Mouse (Mus musculus): ENCODE measurements around the gene Rims4. TPM values are rescaled to one million over a fixed set of nuclear protein-coding genes. Genes with fewer than 3 reads are reported as not detected.

Rims4 gene
- polyA plus RNA-seq, 1 experiment from 2014 or later: 0.15 TPM

GRCm38 (mm10) chr2:163923113-163923512, 4.6 kb upstream of the Rims4 start:
- no peak for ATAC-seq (ENCODE audit: insufficient number of reproducible peaks, insufficient read depth, low FRiP score, low read depth)
- no peak overlapping the region for H3K4me2 ChIP-seq (ENCODE audit: low read length)
- H3K27ac ChIP-seq (replicated peaks in 1 of 2; ENCODE audit: control insufficient read depth in 1 of 2, insufficient read depth in 1 of 2, low read depth in 2 of 2, low read length in 2 of 2): no peak overlapping the region
- H3K27me3 ChIP-seq (ENCODE audit: control insufficient read depth, insufficient read depth, low read length): peaks cover 38% of the 10 kb centered on the region
- H3K36me3 ChIP-seq (ENCODE audit: control insufficient read depth, insufficient read depth, low read length): no peaks in the 10 kb centered on the region
- 53% methylated on average over 9 of the region's 9 CpGs for WGBS
- no peaks in the 10 kb centered on the region for H3K9me3 ChIP-seq (ENCODE audit: control insufficient read depth, low read length)
- 0 out of 4 replicates have a peak, but pooled peaks cover 0 to 5% of the 10 kb centered on the region in 2 experiments for H3K4me1 ChIP-seq (ENCODE audit: control insufficient read depth in 2 of 2, insufficient read depth in 2 of 2, low read length in 2 of 2)
- H3K9ac ChIP-seq (ENCODE audit: low read length): no peak overlapping the region
- H3K4me3 ChIP-seq (ENCODE audit: control insufficient read depth in 1 of 2, insufficient read depth in 1 of 2, low read depth in 1 of 2, low read length in 2 of 2): no peak overlapping the region

DNA sequence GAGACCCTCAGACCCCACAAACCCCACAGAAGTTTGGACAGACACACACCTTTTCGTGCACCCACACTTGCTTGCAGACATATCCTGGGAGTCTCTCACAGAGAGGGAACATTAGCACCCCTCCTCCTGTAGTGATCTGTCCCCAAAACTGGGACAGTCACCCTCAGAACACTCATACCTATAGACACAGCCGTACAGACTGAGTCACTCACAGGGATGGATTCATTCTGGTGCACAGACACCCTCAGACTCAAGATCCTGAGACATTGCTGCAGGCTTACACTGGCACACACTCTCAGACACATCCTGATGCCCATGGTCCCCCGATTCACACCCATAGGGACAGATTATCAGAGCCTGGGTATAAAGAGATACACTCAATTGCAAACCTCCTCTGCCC, 1.1 kb upstream of the Rims4 start:
- WGBS: 77% methylated on average over 3 of the region's 3 CpGs
- H3K4me1 ChIP-seq (ENCODE audit: control insufficient read depth in 2 of 2, insufficient read depth in 2 of 2, low read length in 2 of 2): peaks cover 2 to 6% of the 10 kb centered on the region in 2 experiments; a peak in 1 of 4 replicates
- H3K9me3 ChIP-seq (ENCODE audit: control insufficient read depth, low read length): no peaks in the 10 kb centered on the region
- ATAC-seq (ENCODE audit: insufficient number of reproducible peaks, insufficient read depth, low FRiP score, low read depth): no peak
- H3K4me2 ChIP-seq (ENCODE audit: low read length): no peak overlapping the region
- H3K27me3 ChIP-seq (ENCODE audit: control insufficient read depth, insufficient read depth, low read length): peaks cover 68% of the 10 kb centered on the region
- H3K27ac ChIP-seq (replicated peaks in 1 of 2; ENCODE audit: control insufficient read depth in 1 of 2, insufficient read depth in 1 of 2, low read depth in 2 of 2, low read length in 2 of 2): no peak overlapping the region
- H3K4me3 ChIP-seq (ENCODE audit: control insufficient read depth in 1 of 2, insufficient read depth in 1 of 2, low read depth in 1 of 2, low read length in 2 of 2): peak overlapping the region in 1 of 2 experiments; percentile 59; a peak in 1 of 4 replicates
- no peaks in the 10 kb centered on the region for H3K36me3 ChIP-seq (ENCODE audit: control insufficient read depth, insufficient read depth, low read length)
- no peak overlapping the region for H3K9ac ChIP-seq (ENCODE audit: low read length)

DNA sequence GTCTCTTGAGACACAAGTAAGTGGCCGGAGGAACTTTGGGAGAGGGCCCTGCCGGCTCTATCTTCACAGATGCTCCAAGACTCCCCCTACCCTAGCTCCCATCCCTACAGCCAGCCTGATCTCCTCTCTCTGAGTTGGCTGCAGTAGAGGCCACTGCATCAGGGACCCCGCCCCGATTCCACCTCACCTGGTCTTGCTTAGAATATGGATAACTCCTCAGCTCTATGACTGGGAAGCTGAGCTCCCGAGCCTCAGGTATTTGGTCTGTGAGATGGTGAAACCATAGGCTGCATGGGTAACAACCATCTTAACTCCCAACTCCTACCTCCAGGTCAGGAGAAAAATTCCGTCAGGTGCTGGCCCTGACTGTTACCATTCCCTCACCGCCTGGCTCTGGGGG, 1.8 kb downstream of the Rims4 start:
- Histone ChIP-seq H3K9ac (ENCODE audit: low read length) (no peak overlapping the region), H3K4me1 (ENCODE audit: control insufficient read depth in 2 of 2, insufficient read depth in 2 of 2, low read length in 2 of 2) (peaks cover 15 to 23% of the 10 kb centered on the region in 2 experiments), H3K9me3 (ENCODE audit: control insufficient read depth, low read length) (no peaks in the 10 kb centered on the region), H3K4me3 (ENCODE audit: control insufficient read depth in 1 of 2, insufficient read depth in 1 of 2, low read depth in 1 of 2, low read length in 2 of 2) (no peak overlapping the region), H3K36me3 (ENCODE audit: control insufficient read depth, insufficient read depth, low read length) (no peaks in the 10 kb centered on the region), H3K27ac (replicated peaks in 1 of 2; ENCODE audit: control insufficient read depth in 1 of 2, insufficient read depth in 1 of 2, low read depth in 2 of 2, low read length in 2 of 2) (no peak overlapping the region), H3K27me3 (ENCODE audit: control insufficient read depth, insufficient read depth, low read length) (peaks cover 79% of the 10 kb centered on the region), H3K4me2 (ENCODE audit: low read length) (no peak overlapping the region)
- 76% methylated on average over 7 of the region's 7 CpGs for WGBS
- no peak for ATAC-seq (ENCODE audit: insufficient number of reproducible peaks, insufficient read depth, low FRiP score, low read depth)

- no peaks in the 10 kb centered on the region for H3K9me3 ChIP-seq (ENCODE audit: control insufficient read depth, low read length)
- H3K4me2 ChIP-seq (ENCODE audit: low read length): no peak overlapping the region
- no peak overlapping the region for H3K9ac ChIP-seq (ENCODE audit: low read length)
- H3K4me3 ChIP-seq (ENCODE audit: control insufficient read depth in 1 of 2, insufficient read depth in 1 of 2, low read depth in 1 of 2, low read length in 2 of 2): no peak overlapping the region
- no peaks in the 10 kb centered on the region for H3K36me3 ChIP-seq (ENCODE audit: control insufficient read depth, insufficient read depth, low read length)
- H3K4me1 ChIP-seq (ENCODE audit: control insufficient read depth in 2 of 2, insufficient read depth in 2 of 2, low read length in 2 of 2): peaks cover 15 to 25% of the 10 kb centered on the region in 2 experiments
- ATAC-seq (ENCODE audit: insufficient number of reproducible peaks, insufficient read depth, low FRiP score, low read depth): no peak
- WGBS: 52% methylated on average over 9 of the region's 9 CpGs
- H3K27ac ChIP-seq (replicated peaks in 1 of 2; ENCODE audit: control insufficient read depth in 1 of 2, insufficient read depth in 1 of 2, low read depth in 2 of 2, low read length in 2 of 2): no peak overlapping the region
- peaks cover 67% of the 10 kb centered on the region for H3K27me3 ChIP-seq (ENCODE audit: control insufficient read depth, insufficient read depth, low read length)
Measured at GRCm38 (mm10) chr2:163915294-163915791, 3.1 kb downstream of the Rims4 start.

- no peak for ATAC-seq (ENCODE audit: insufficient number of reproducible peaks, insufficient read depth, low FRiP score, low read depth)
- peaks cover 61% of the 10 kb centered on the region for H3K27me3 ChIP-seq (ENCODE audit: control insufficient read depth, insufficient read depth, low read length)
- no peak overlapping the region for H3K4me3 ChIP-seq (ENCODE audit: control insufficient read depth in 1 of 2, insufficient read depth in 1 of 2, low read depth in 1 of 2, low read length in 2 of 2)
- no peak overlapping the region for H3K4me2 ChIP-seq (ENCODE audit: low read length)
- H3K27ac ChIP-seq (replicated peaks in 1 of 2; ENCODE audit: control insufficient read depth in 1 of 2, insufficient read depth in 1 of 2, low read depth in 2 of 2, low read length in 2 of 2): no peak overlapping the region
- WGBS: 23% methylated on average over 10 of the region's 10 CpGs
- H3K4me1 ChIP-seq (ENCODE audit: control insufficient read depth in 2 of 2, insufficient read depth in 2 of 2, low read length in 2 of 2): peaks cover 15 to 25% of the 10 kb centered on the region in 2 experiments
- no peaks in the 10 kb centered on the region for H3K36me3 ChIP-seq (ENCODE audit: control insufficient read depth, insufficient read depth, low read length)
- no peak overlapping the region for H3K9ac ChIP-seq (ENCODE audit: low read length)
- H3K9me3 ChIP-seq (ENCODE audit: control insufficient read depth, low read length): no peaks in the 10 kb centered on the region
Measured at GRCm38 (mm10) chr2:163914107-163914506, 4.4 kb downstream of the Rims4 start.

DNA sequence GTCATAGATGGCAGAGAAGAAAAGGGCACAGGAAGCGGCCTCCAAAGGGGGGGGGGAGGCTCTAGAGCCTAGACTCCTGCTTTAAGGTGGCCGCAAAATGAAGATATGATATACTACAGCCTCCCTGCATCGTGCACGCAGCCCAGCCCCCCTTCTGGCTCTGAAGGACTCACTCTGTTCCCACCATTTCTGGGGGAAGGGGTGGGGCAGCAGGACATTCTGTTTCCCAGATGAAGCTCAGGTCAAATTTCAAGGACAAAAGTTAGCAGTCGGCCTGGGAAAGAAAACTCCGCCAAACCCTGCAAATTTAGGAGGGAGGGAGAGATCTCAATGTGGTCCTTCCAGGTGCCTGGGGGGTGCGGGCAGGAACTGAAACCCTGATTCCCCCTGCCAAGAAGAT, 4.8 kb downstream of the Rims4 start:
- H3K27me3 ChIP-seq (ENCODE audit: control insufficient read depth, insufficient read depth, low read length): peaks cover 60% of the 10 kb centered on the region
- 38% methylated on average over 7 of the region's 7 CpGs for WGBS
- no peak overlapping the region for H3K4me3 ChIP-seq (ENCODE audit: control insufficient read depth in 1 of 2, insufficient read depth in 1 of 2, low read depth in 1 of 2, low read length in 2 of 2)

GRCm38 (mm10) chr2:163911826-163912444, 6.5 kb downstream of the Rims4 start:
- peak; percentile 72 for ATAC-seq (ENCODE audit: insufficient number of reproducible peaks, insufficient read depth, low FRiP score, low read depth)
- no peaks in the 10 kb centered on the region for H3K9me3 ChIP-seq (ENCODE audit: control insufficient read depth, low read length)
- peaks cover 42% of the 10 kb centered on the region for H3K27me3 ChIP-seq (ENCODE audit: control insufficient read depth, insufficient read depth, low read length)
- peak overlapping the region; percentile 41 for H3K4me2 ChIP-seq (ENCODE audit: low read length)
- no peak overlapping the region for H3K4me3 ChIP-seq (ENCODE audit: control insufficient read depth in 1 of 2, insufficient read depth in 1 of 2, low read depth in 1 of 2, low read length in 2 of 2)
- peaks cover 15 to 20% of the 10 kb centered on the region in 2 experiments for H3K4me1 ChIP-seq (ENCODE audit: control insufficient read depth in 2 of 2, insufficient read depth in 2 of 2, low read length in 2 of 2)
- no peaks in the 10 kb centered on the region for H3K36me3 ChIP-seq (ENCODE audit: control insufficient read depth, insufficient read depth, low read length)
- WGBS: 24% methylated on average over 14 of the region's 14 CpGs
- no peak overlapping the region for H3K9ac ChIP-seq (ENCODE audit: low read length)
- H3K27ac ChIP-seq (replicated peaks in 1 of 2; ENCODE audit: control insufficient read depth in 1 of 2, insufficient read depth in 1 of 2, low read depth in 2 of 2, low read length in 2 of 2): 0 out of 4 replicates have a peak overlapping the region, but pooled peaks of 1 of the 2 experiments have one; percentile 19

More for the DNA sequence above, 4.8 kb downstream of the Rims4 start:
- Histone ChIP-seq H3K36me3 (ENCODE audit: control insufficient read depth, insufficient read depth, low read length) (no peaks in the 10 kb centered on the region), H3K9me3 (ENCODE audit: control insufficient read depth, low read length) (no peaks in the 10 kb centered on the region), H3K9ac (ENCODE audit: low read length) (no peak overlapping the region), H3K27ac (replicated peaks in 1 of 2; ENCODE audit: control insufficient read depth in 1 of 2, insufficient read depth in 1 of 2, low read depth in 2 of 2, low read length in 2 of 2) (no peak overlapping the region), H3K4me2 (ENCODE audit: low read length) (no peak overlapping the region), H3K4me1 (ENCODE audit: control insufficient read depth in 2 of 2, insufficient read depth in 2 of 2, low read length in 2 of 2) (peaks cover 15 to 25% of the 10 kb centered on the region in 2 experiments)
- no peak for ATAC-seq (ENCODE audit: insufficient number of reproducible peaks, insufficient read depth, low FRiP score, low read depth)

Data from heart, embryonic 14.5 days (tissue).